Mouse (Mus musculus) forebrain, embryonic 16.5 days (tissue): ENCODE results near the gene Xdh. TPM values are rescaled to one million over a fixed set of nuclear protein-coding genes. Genes with fewer than 3 reads are reported as not detected.
"Not testable (repeated sequence)": the region's sequence is repeated elsewhere in the genome, so short reads cannot be mapped to it uniquely, and the experiment has no call there.

Experiments
- ATAC-seq: fragments of 200-750 bp; cut with Nextera tagmentation; 2 replicates; pipeline ENCODE4 v1.8.0; 2017; ENCODE audit warnings: mild to moderate bottlenecking, moderate library complexity
- H3K27ac ChIP-seq: fragments of 300-500 bp; sonication (generic); 2 replicates; pipeline ENCODE4 v1.5.1; 2014; ENCODE audit warnings: low read length, control low read depth
- H3K27me3 ChIP-seq: fragments of 300-500 bp; sonication (generic); replicated peaks from 2 replicates; pipeline ENCODE4 v1.6.1; 2014; ENCODE audit warnings: low read length; ENCODE audit not compliant: control insufficient read depth, insufficient read depth
- H3K36me3 ChIP-seq: fragments of 300-500 bp; sonication (generic); 2 replicates; pipeline ENCODE4 v1.6.1; 2014; ENCODE audit not compliant: control insufficient read depth, insufficient read depth
- H3K4me1 ChIP-seq: fragments of 300-500 bp; sonication (generic); replicated peaks from 2 replicates; pipeline ENCODE4 v1.6.1; 2014; ENCODE audit warnings: low read length; ENCODE audit not compliant: control insufficient read depth, insufficient read depth
- H3K4me2 ChIP-seq: fragments of 300-500 bp; sonication (generic); 2 replicates; pipeline ENCODE4 v1.6.1; 2014; ENCODE audit warnings: mild to moderate bottlenecking, low read length, control low read depth
- H3K4me3 ChIP-seq: fragments of 300-500 bp; sonication (generic); replicated peaks from 2 replicates; pipeline ENCODE4 v1.5.1; 2014; ENCODE audit warnings: mild to moderate bottlenecking, low read length, control low read depth
- H3K9ac ChIP-seq: fragments of 300-500 bp; sonication (generic); replicated peaks from 2 replicates; pipeline ENCODE4 v1.6.1; 2014; ENCODE audit warnings: low read depth, low read length, control low read depth
- H3K9me3 ChIP-seq: fragments of 300-500 bp; sonication (generic); 2 replicates; pipeline ENCODE4 v1.6.1; 2016; ENCODE audit warnings: low read length; ENCODE audit not compliant: control insufficient read depth
- WGBS: fragments of 180-500 bp; shearing (Covaris S2); extraction: QIAGEN DNeasy Blood & Tissue Kit; methylation state at CpG from one replicate; pipeline ENCODE4 v1.1.7; 2014; 5-methylcytosine and 5-hydroxymethylcytosine counted together
- polyA plus RNA-seq: library from polyadenylated mRNA; unstranded; fragments of >200 nt; fragmentation: Nextera tagmentation; extraction: Ambion mirVana; gene quantifications from 2 replicates; pipeline ENCODE4 v1.2.1, GENCODE M21; 2015

Xdh gene
- polyA plus RNA-seq, 1 experiment from 2014 or later, result 0.29 TPM

- 79% methylated on average over 1 of the region's 1 CpGs for WGBS
- H3K27me3 ChIP-seq, result no peaks in the 10 kb centered on the region
- no peak overlapping the region for H3K9ac ChIP-seq
- H3K27ac ChIP-seq, result no peak overlapping the region
- H3K4me1 ChIP-seq, result no peaks in the 10 kb centered on the region
- H3K36me3 ChIP-seq, result no peaks in the 10 kb centered on the region
- H3K9me3 ChIP-seq, result no peaks in the 10 kb centered on the region
- H3K4me2 ChIP-seq, result no peak overlapping the region
- no peak overlapping the region for H3K4me3 ChIP-seq
- no peak for ATAC-seq
These were observed 107.0 kb downstream of the Xdh start for GRCm38 (mm10) chr17:73842963-73843362.

- 25% methylated on average over 1 of the region's 1 CpGs for WGBS
These were observed 110.1 kb downstream of the Xdh start for GRCm38 (mm10) chr17:73839876-73840275.

GRCm38 (mm10) chr17:73839086-73839835 is 110.7 kb downstream of the Xdh start:
- no peak overlapping the region for H3K4me3 ChIP-seq
- H3K4me1 ChIP-seq, result no peaks in the 10 kb centered on the region
- H3K9ac ChIP-seq, result no peak overlapping the region
- no peaks in the 10 kb centered on the region for H3K9me3 ChIP-seq
- no peak for ATAC-seq
- H3K4me2 ChIP-seq, result no peak overlapping the region
- 36% methylated on average over 3 of the region's 3 CpGs for WGBS
- H3K27me3 ChIP-seq, result no peaks in the 10 kb centered on the region
- H3K27ac ChIP-seq, result no peak overlapping the region
- H3K36me3 ChIP-seq, result no peaks in the 10 kb centered on the region

More at GRCm38 (mm10) chr17:73839876-73840275, 110.1 kb downstream of the Xdh start:
- H3K27me3 ChIP-seq, H3K9ac ChIP-seq, ATAC-seq, H3K4me2 ChIP-seq, H3K9me3 ChIP-seq, H3K36me3 ChIP-seq, H3K4me1 ChIP-seq, H3K4me3 ChIP-seq, H3K27ac ChIP-seq: not testable (repeated sequence)

GRCm38 (mm10) chr17:73837244-73837643 is 112.8 kb downstream of the Xdh start:
- Histone ChIP-seq H3K9ac (no peak overlapping the region), H3K9me3 (no peaks in the 10 kb centered on the region), H3K27ac (no peak overlapping the region), H3K4me1 (no peaks in the 10 kb centered on the region), H3K36me3 (no peaks in the 10 kb centered on the region), H3K4me3 (no peak overlapping the region), H3K4me2 (no peak overlapping the region), H3K27me3 (no peaks in the 10 kb centered on the region)
- 88% methylated on average over 4 of the region's 4 CpGs for WGBS
- ATAC-seq, result no peak

- H3K4me3 ChIP-seq, result no peak overlapping the region
- ATAC-seq, result no peak
- 91% methylated on average over 3 of the region's 3 CpGs for WGBS
- no peaks in the 10 kb centered on the region for H3K4me1 ChIP-seq
- H3K9ac ChIP-seq, result no peak overlapping the region
- H3K27ac ChIP-seq, result no peak overlapping the region
- no peaks in the 10 kb centered on the region for H3K36me3 ChIP-seq
- H3K27me3 ChIP-seq, result no peaks in the 10 kb centered on the region
- H3K4me2 ChIP-seq, result no peak overlapping the region
- no peaks in the 10 kb centered on the region for H3K9me3 ChIP-seq
These were observed 113.4 kb downstream of the Xdh start for GRCm38 (mm10) chr17:73836601-73837000.

Other genes starting within 250 kb of the Xdh start
- 8.7 and 12.3 TPM in 2 replicates for gene Galnt14, start 239.7 kb downstream of the Xdh start, polyA plus RNA-seq
- 12.2 and 12.8 TPM in 2 replicates for gene Ehd3, start 146.1 kb downstream of the Xdh start, polyA plus RNA-seq
- not detected in 2 replicates for gene Srd5a2, start 97.7 kb upstream of the Xdh start, polyA plus RNA-seq